Mouse (Mus musculus) bone marrow, adult 2 months (tissue): ENCODE results near the gene Snx27.

Experiments used
- CTCF ChIP-seq: fragments of 200-500 bp; IDR thresholded peaks from 2 replicates; pipeline ENCODE4 v1.5.1; 2011; ENCODE audit warnings: low read length, control low read depth; ENCODE audit not compliant: control insufficient read depth, insufficient read depth
- POLR2A ChIP-seq: fragments of 200-500 bp; IDR thresholded peaks from 2 replicates; pipeline ENCODE4 v1.6.1; 2011; ENCODE audit warnings: low read depth, mild to moderate bottlenecking, control low read depth, low read length, borderline replicate concordance; ENCODE audit not compliant: control insufficient read depth

DNA sequence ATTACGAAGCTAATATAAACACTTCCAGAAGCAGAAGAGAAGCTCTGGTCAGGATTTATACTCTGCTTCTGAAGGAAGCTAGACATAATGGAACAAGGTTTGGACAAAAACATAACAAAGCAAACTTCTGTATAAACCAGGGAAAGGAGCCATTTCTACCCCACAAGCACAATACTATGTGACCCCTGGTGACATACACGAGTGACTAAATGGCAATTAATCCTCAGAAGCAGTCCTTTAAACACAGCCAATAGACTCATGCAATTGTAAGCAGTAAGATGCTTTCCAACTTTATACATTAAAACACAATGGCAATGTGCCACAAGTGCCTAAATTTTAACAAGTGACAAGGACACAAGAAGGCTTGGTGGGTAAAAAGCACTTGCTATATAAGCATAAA is 15.3 kb downstream of the Snx27 start:
- no peak for TF ChIP-seq CTCF
- no peak for TF ChIP-seq POLR2A
